Mouse (Mus musculus) layer of hippocampus, adult 9-10 months (tissue): Measurements from ENCODE around the gene Dlx3.
A peak's percentile ranks its signal among the peaks of the same experiment; 100 is the strongest.

Experiments used
- DNase-seq: peaks from one replicate; pipeline ENCODE4 v3.0.0; 2022; ENCODE audit warnings: low spot score

The Dlx3 gene

GRCm38 (mm10) chr11:95119990-95120632 is at the start of gene Dlx3:
Dlx3 (plus strand) TSS chr11:95120119.
- no peak for DNase-seq

GRCm38 (mm10) chr11:95070140-95071107 is 49.5 kb upstream of the Dlx3 start:
- no peak for DNase-seq

- no peak for DNase-seq
Observed at GRCm38 (mm10) chr11:95071266-95071665, 48.7 kb upstream of the Dlx3 start.

GRCm38 (mm10) chr11:95072136-95072535 is 47.8 kb upstream of the Dlx3 start:
- DNase-seq = no peak

- DNase-seq = no peak
Observed at GRCm38 (mm10) chr11:95072804-95073203, 47.1 kb upstream of the Dlx3 start.

GRCm38 (mm10) chr11:95073835-95074234 is 46.1 kb upstream of the Dlx3 start:
- DNase-seq = no peak

- DNase-seq = no peak
Observed at GRCm38 (mm10) chr11:95074694-95075093, 45.2 kb upstream of the Dlx3 start.

GRCm38 (mm10) chr11:95075197-95076040 is 44.5 kb upstream of the Dlx3 start:
- no peak for DNase-seq

- DNase-seq = no peak
Observed at GRCm38 (mm10) chr11:95076041-95076535, 43.8 kb upstream of the Dlx3 start.

GRCm38 (mm10) chr11:95076536-95077111 is 43.3 kb upstream of the Dlx3 start, which contains the start of gene Itga3:
Itga3 (minus strand) TSS chr11:95076801.
- DNase-seq = peak; percentile 20

GRCm38 (mm10) chr11:95077956-95078355 is 42.0 kb upstream of the Dlx3 start:
- DNase-seq = no peak

- DNase-seq = no peak
Observed at GRCm38 (mm10) chr11:95079256-95079875, 40.6 kb upstream of the Dlx3 start.

GRCm38 (mm10) chr11:95080783-95081182 is 39.1 kb upstream of the Dlx3 start:
- DNase-seq = no peak

GRCm38 (mm10) chr11:95082896-95083295 is 37.0 kb upstream of the Dlx3 start:
- no peak for DNase-seq

GRCm38 (mm10) chr11:95084175-95084574 is 35.7 kb upstream of the Dlx3 start:
- DNase-seq = no peak

GRCm38 (mm10) chr11:95084811-95085382 is 35.0 kb upstream of the Dlx3 start:
- DNase-seq = no peak

GRCm38 (mm10) chr11:95085710-95086109 is 34.2 kb upstream of the Dlx3 start:
- DNase-seq = no peak

GRCm38 (mm10) chr11:95086229-95086628 is 33.7 kb upstream of the Dlx3 start:
- DNase-seq = no peak

- no peak for DNase-seq
Observed at GRCm38 (mm10) chr11:95087301-95088228, 32.4 kb upstream of the Dlx3 start.

GRCm38 (mm10) chr11:95088286-95088685 is 31.6 kb upstream of the Dlx3 start:
- no peak for DNase-seq
